In genomic region chr12:55599639-55600502, GRCm38 (mm10) we compare ENCODE assay signal across 8 mouse cellular contexts. TPM values are rescaled to one million over a fixed set of nuclear protein-coding genes. Genes with fewer than 3 reads are reported as not detected.
A peak's percentile ranks its signal among the peaks of the same experiment; 100 is the strongest.
DNase-seq lines count a peak whose midpoint lies in the region; ATAC-seq and TF ChIP-seq lines count a peak whose summit lies in the region.

No protein-coding gene starts in this region.

- peak; percentile 37 to 44 for DNase-seq in B cell, adult 2 months
- peak; percentile 89 for DNase-seq in ZHBTc4 (ENCODE audit: low read depth, low spot score)
- peak; percentile 73 for DNase-seq in kidney, postnatal 0 days (ENCODE audit: low spot score)
- peak; percentile 74 for DNase-seq in lung, postnatal 10 days
- DNase-seq in ovary, postnatal 14 days (ENCODE audit: low spot score): peak; percentile 77
- peak; percentile 55 for DNase-seq in urinary bladder, postnatal 25 days (ENCODE audit: low spot score)

- peaks cover 51% of the 10 kb centered on the region for H3K27me3 ChIP-seq in embryonic facial prominence, embryonic 15.5 days
- H3K27me3 ChIP-seq in heart, embryonic 15.5 days: peaks cover 54% of the 10 kb centered on the region
- peaks cover 34% of the 10 kb centered on the region for H3K27me3 ChIP-seq in kidney, postnatal 0 days (ENCODE audit: insufficient read depth, low read length)

- H3K36me3 ChIP-seq in embryonic facial prominence, embryonic 15.5 days: no peaks in the 10 kb centered on the region
- H3K36me3 ChIP-seq in heart, embryonic 15.5 days: peaks cover 5% of the 10 kb centered on the region
- H3K36me3 ChIP-seq in kidney, postnatal 0 days (ENCODE audit: insufficient read depth, low read length): no peaks in the 10 kb centered on the region

- peaks cover 23% of the 10 kb centered on the region for H3K4me1 ChIP-seq in embryonic facial prominence, embryonic 15.5 days
- H3K4me1 ChIP-seq in heart, embryonic 15.5 days (replicated peaks): peaks cover 25% of the 10 kb centered on the region
- peaks cover 16% of the 10 kb centered on the region; the same call in 1 of the 2 replicates for H3K4me1 ChIP-seq in kidney, postnatal 0 days (replicated peaks; ENCODE audit: insufficient read depth, low read length)

- TF ChIP-seq CTCF in kidney, postnatal 0 days (IDR thresholded peaks at IDR 0.05; ENCODE audit: low read depth): no peak

- no peaks in the 10 kb centered on the region for H3K9me3 ChIP-seq in embryonic facial prominence, embryonic 15.5 days (replicated peaks)
- H3K9me3 ChIP-seq in heart, embryonic 15.5 days (replicated peaks): no peaks in the 10 kb centered on the region
- no peaks in the 10 kb centered on the region for H3K9me3 ChIP-seq in kidney, postnatal 0 days (replicated peaks; ENCODE audit: low read length)

- under 1% methylated on average over 108 of the region's 109 CpGs for WGBS in embryonic facial prominence, embryonic 15.5 days
- WGBS in heart, embryonic 15.5 days: under 1% methylated on average over 103 of the region's 109 CpGs
- WGBS in kidney, postnatal 0 days: 1% methylated on average over 109 of the region's 109 CpGs

- ATAC-seq in embryonic facial prominence, embryonic 15.5 days (ENCODE audit: insufficient number of reproducible peaks, low FRiP score, low TSS enrichment, low read depth): peak; percentile 73
- peak; percentile 74 for ATAC-seq in heart, embryonic 15.5 days (replicated peaks; ENCODE audit: insufficient number of reproducible peaks, insufficient read depth, low FRiP score, low read depth)
- peak; percentile 92 for ATAC-seq in kidney, postnatal 0 days (replicated peaks; ENCODE audit: low FRiP score, low read depth)

- no peak overlapping the region for H3K27ac ChIP-seq in embryonic facial prominence, embryonic 15.5 days (replicated peaks)
- H3K27ac ChIP-seq in heart, embryonic 15.5 days: no peak overlapping the region
- no peak overlapping the region for H3K27ac ChIP-seq in kidney, postnatal 0 days

- peak overlapping the region; percentile 77 for H3K4me2 ChIP-seq in embryonic facial prominence, embryonic 15.5 days (replicated peaks)
- peak overlapping the region; percentile 80 for H3K4me2 ChIP-seq in heart, embryonic 15.5 days
- H3K4me2 ChIP-seq in kidney, postnatal 0 days (ENCODE audit: low read length): peak overlapping the region; percentile 68

- H3K9ac ChIP-seq in embryonic facial prominence, embryonic 15.5 days: no peak overlapping the region
- H3K9ac ChIP-seq in heart, embryonic 15.5 days: no peak overlapping the region
- no peak overlapping the region for H3K9ac ChIP-seq in kidney, postnatal 0 days (ENCODE audit: low read depth, low read length)

- H3K4me3 ChIP-seq in embryonic facial prominence, embryonic 15.5 days (replicated peaks): peak overlapping the region; percentile 42
- H3K4me3 ChIP-seq in heart, embryonic 15.5 days: peak overlapping the region; percentile 49
- peak overlapping the region; percentile 33 for H3K4me3 ChIP-seq in kidney, postnatal 0 days (replicated peaks; ENCODE audit: low read depth, low read length)

RNA-seq across cellular contexts. Expression of gene Insm2, which starts 0.6 kb away (rescaled TPM):
- 0.16 and 0.30 TPM in 2 replicates for polyA plus RNA-seq in embryonic facial prominence, embryonic 15.5 days (2015; fragmentation: Nextera tagmentation; extraction: Ambion mirVana)
- polyA plus RNA-seq in heart, embryonic 15.5 days (2015; fragmentation: Nextera tagmentation; extraction: Ambion mirVana): 0.04 and 1.3 TPM in 2 replicates
- 0.08 and 0.09 TPM in 2 replicates for polyA plus RNA-seq in kidney, postnatal 0 days (2015; fragmentation: Nextera tagmentation; extraction: Ambion mirVana)

RNA-seq across cellular contexts. Expression of gene Aldoart2, which starts 34.8 kb away (rescaled TPM):
- not detected in 2 replicates for polyA plus RNA-seq in embryonic facial prominence, embryonic 15.5 days (2015; fragmentation: Nextera tagmentation; extraction: Ambion mirVana)
- 0.10 TPM in 1 of 2 replicates, not detected in the other for polyA plus RNA-seq in heart, embryonic 15.5 days (2015; fragmentation: Nextera tagmentation; extraction: Ambion mirVana)
- polyA plus RNA-seq in kidney, postnatal 0 days (2015; fragmentation: Nextera tagmentation; extraction: Ambion mirVana): not detected in 2 replicates
